Mouse (Mus musculus): ENCODE measurements around the gene Arrb1. TPM values are rescaled to one million over a fixed set of nuclear protein-coding genes. Genes with fewer than 3 reads are reported as not detected.
A peak's percentile ranks its signal among the peaks of the same experiment; 100 is the strongest.

Gene Arrb1
- polyA plus RNA-seq, 1 experiment from 2014 or later: 16.6 TPM

- no peak overlapping the region for H3K4me2 ChIP-seq
- no peak overlapping the region for H3K9ac ChIP-seq (replicated peaks)
- H3K9me3 ChIP-seq (replicated peaks): no peaks in the 10 kb centered on the region
- 76% methylated on average over 4 of the region's 4 CpGs for WGBS
- no peaks in the 10 kb centered on the region for H3K4me1 ChIP-seq
- H3K4me3 ChIP-seq (replicated peaks): no peak overlapping the region
- H3K36me3 ChIP-seq: no peaks in the 10 kb centered on the region
- no peaks in the 10 kb centered on the region for H3K27me3 ChIP-seq (replicated peaks)
- no peak for ATAC-seq (ENCODE audit: low FRiP score)
- H3K27ac ChIP-seq (replicated peaks): no peak overlapping the region
Observed at GRCm38 (mm10) chr7:99518954-99519644, 16.2 kb upstream of the Arrb1 start.

- Histone ChIP-seq H3K9ac (replicated peaks) (no peak overlapping the region), H3K4me1 (no peaks in the 10 kb centered on the region), H3K4me2 (no peak overlapping the region), H3K36me3 (no peaks in the 10 kb centered on the region), H3K27ac (replicated peaks) (no peak overlapping the region), H3K9me3 (replicated peaks) (no peaks in the 10 kb centered on the region), H3K4me3 (replicated peaks) (no peak overlapping the region), H3K27me3 (replicated peaks) (no peaks in the 10 kb centered on the region)
- 78% methylated on average over 8 of the region's 8 CpGs for WGBS
- ATAC-seq (ENCODE audit: low FRiP score): no peak
Observed at GRCm38 (mm10) chr7:99523121-99523520, 12.1 kb upstream of the Arrb1 start.

DNA sequence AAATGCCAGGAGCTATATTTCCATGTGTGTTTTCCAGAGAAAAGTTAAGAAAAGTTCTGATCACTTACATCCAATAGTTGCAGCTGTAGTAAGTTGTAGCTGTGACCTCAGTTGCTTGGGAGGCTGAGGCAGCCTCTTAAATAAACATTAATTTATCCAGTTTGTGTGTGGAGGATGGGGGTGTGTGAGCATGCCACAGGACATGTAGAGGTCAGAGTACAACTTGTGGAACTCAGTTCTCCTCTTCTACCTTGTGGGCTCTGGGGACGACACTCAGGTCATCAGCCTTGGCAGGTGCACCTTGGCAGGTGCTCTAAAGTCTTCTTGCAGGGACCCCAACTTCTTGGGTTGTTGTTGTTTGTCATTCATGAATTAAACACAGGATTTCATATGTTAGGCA lies 11.4 kb upstream of the Arrb1 start:
- no peak overlapping the region for H3K9ac ChIP-seq (replicated peaks)
- WGBS: 91% methylated on average over 1 of the region's 1 CpGs
- H3K4me3 ChIP-seq (replicated peaks): no peak overlapping the region
- ATAC-seq (ENCODE audit: low FRiP score): no peak
- H3K27ac ChIP-seq (replicated peaks): no peak overlapping the region
- H3K9me3 ChIP-seq (replicated peaks): no peaks in the 10 kb centered on the region
- no peaks in the 10 kb centered on the region for H3K36me3 ChIP-seq
- no peak overlapping the region for H3K4me2 ChIP-seq
- H3K4me1 ChIP-seq: no peaks in the 10 kb centered on the region
- no peaks in the 10 kb centered on the region for H3K27me3 ChIP-seq (replicated peaks)

DNA sequence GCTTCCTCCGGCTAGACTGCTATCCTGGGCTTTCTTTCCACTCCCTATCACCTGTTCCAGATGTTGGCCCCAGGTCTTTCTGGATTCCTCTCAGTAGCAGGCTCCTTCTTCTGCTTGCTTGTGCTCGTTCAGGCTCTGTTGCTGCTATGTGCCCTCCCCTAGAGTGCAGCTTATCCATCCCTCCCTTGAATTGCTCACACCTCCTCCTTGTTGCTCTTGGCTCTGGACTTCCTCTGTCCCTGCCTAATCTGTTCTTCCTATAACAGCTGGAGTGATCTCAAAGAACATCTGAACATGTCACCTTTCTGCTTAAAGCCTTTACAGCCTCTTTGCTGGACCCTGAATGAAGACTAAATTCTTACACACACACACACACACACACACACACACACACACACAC lies 6.7 kb upstream of the Arrb1 start:
- Histone ChIP-seq H3K4me2 (no peak overlapping the region), H3K4me1 (no peaks in the 10 kb centered on the region), H3K27ac (replicated peaks) (no peak overlapping the region), H3K36me3 (no peaks in the 10 kb centered on the region), H3K9me3 (replicated peaks) (no peaks in the 10 kb centered on the region), H3K9ac (replicated peaks) (no peak overlapping the region), H3K27me3 (replicated peaks) (no peaks in the 10 kb centered on the region), H3K4me3 (replicated peaks) (no peak overlapping the region)
- no peak for ATAC-seq (ENCODE audit: low FRiP score)
- WGBS: 56% methylated on average over 2 of the region's 2 CpGs

DNA sequence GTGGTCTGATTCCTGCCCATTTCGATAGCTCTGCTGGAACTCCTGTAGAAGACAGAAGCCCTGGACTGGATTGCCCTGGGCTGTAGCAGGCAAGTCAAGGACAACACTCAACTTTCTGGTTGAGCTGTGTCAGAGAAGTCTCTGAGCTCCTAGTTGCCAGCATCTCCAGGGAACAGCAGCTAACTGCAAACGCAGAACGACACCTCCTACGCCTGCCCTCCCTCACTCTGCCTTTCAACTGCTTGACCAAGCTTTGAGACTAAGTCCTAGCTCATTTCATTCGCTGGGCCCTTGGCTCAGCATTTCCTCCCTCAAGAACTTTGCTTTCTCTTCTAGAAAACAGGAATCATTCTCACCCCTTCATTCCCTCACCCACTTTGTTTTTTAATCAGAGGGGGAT lies 5.9 kb upstream of the Arrb1 start:
- Histone ChIP-seq H3K4me1 (peaks cover 8% of the 10 kb centered on the region), H3K27ac (replicated peaks) (no peak overlapping the region), H3K9me3 (replicated peaks) (no peaks in the 10 kb centered on the region), H3K27me3 (replicated peaks) (no peaks in the 10 kb centered on the region), H3K9ac (replicated peaks) (no peak overlapping the region), H3K4me2 (no peak overlapping the region), H3K4me3 (replicated peaks) (no peak overlapping the region), H3K36me3 (no peaks in the 10 kb centered on the region)
- no peak for ATAC-seq (ENCODE audit: low FRiP score)
- 57% methylated on average over 5 of the region's 5 CpGs for WGBS

DNA sequence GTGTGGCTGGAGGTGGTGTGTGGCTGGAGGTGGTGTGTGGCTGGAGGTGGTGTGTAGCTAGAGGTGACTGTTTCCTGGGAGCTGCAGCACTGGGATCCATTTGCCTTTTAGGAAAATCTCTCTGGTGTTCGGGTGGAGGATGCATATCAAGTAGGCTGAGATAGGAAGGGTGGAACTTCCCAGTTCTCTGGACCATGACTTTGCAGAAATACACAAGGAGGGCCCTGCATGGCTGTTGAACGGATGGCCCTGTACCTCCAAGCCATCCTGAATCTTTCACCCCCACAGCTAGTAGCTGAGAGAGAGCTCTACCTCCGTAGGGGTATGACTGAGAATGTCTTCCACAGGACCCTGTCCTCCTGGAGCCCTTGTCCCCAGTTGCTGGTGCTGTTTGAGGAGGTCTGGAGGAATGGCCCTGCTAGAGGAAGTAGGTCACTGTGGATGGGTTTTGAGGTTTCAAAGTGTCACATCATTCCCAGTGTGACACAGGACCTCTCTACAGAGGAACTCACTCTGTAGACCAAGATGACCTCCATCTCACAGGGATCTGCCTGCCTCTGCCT lies 3.8 kb upstream of the Arrb1 start:
- 89% methylated on average over 3 of the region's 3 CpGs for WGBS
- ATAC-seq (ENCODE audit: low FRiP score): no peak
- Histone ChIP-seq H3K27ac (replicated peaks) (no peak overlapping the region), H3K4me3 (replicated peaks) (no peak overlapping the region), H3K27me3 (replicated peaks) (no peaks in the 10 kb centered on the region), H3K9me3 (replicated peaks) (no peaks in the 10 kb centered on the region), H3K4me2 (no peak overlapping the region), H3K36me3 (no peaks in the 10 kb centered on the region), H3K9ac (replicated peaks) (no peak overlapping the region), H3K4me1 (peaks cover 20% of the 10 kb centered on the region)

DNA sequence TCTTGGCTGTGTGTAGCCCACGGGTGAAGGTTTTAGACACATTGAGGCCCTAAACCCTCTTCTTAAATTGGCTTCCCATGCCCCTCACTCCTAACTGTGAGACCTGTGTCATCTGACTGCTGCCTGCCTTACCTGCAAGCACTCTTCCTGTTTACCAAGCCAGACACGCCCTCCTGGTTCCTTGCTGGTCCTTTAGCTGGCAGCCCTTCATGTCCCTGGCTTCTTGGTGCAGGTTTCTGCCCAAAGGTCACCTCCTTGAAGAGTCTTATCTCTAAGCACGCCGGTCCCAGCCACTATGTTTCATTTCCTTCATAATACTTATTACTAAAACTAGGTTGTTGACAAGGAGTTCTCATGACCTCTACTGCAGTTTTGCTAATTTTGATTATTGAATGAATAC lies 2.7 kb upstream of the Arrb1 start:
- ATAC-seq (ENCODE audit: low FRiP score): no peak
- no peak overlapping the region for H3K27ac ChIP-seq (replicated peaks)
- no peaks in the 10 kb centered on the region for H3K36me3 ChIP-seq
- no peaks in the 10 kb centered on the region for H3K27me3 ChIP-seq (replicated peaks)
- H3K4me3 ChIP-seq (replicated peaks): no peak overlapping the region
- H3K4me2 ChIP-seq: no peak overlapping the region
- no peak overlapping the region for H3K9ac ChIP-seq (replicated peaks)
- 85% methylated on average over 4 of the region's 4 CpGs for WGBS
- peaks cover 30% of the 10 kb centered on the region for H3K4me1 ChIP-seq
- no peaks in the 10 kb centered on the region for H3K9me3 ChIP-seq (replicated peaks)

DNA sequence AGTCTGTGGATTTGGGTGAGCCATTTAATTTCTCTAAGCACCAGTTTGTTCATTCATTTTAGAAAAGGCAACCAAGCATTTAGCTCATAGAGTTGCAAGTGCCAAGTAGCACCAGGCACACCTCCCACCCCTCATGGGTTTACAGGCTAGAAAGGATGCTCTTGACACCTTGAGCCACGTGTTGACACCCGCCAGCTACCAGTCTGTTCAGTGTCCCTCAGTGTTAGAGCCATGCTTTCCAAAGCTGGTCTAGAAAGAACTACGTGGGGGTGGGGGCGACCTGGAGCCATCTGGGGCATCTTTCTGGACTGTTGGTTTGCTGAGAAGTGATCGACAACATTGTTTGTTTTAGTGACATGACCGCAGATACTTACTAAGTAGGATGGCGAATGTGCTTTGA lies 1.7 kb upstream of the Arrb1 start:
- H3K4me3 ChIP-seq (replicated peaks): no peak overlapping the region
- H3K4me2 ChIP-seq: no peak overlapping the region
- no peaks in the 10 kb centered on the region for H3K27me3 ChIP-seq (replicated peaks)
- no peaks in the 10 kb centered on the region for H3K36me3 ChIP-seq
- H3K4me1 ChIP-seq: peaks cover 41% of the 10 kb centered on the region
- H3K9ac ChIP-seq (replicated peaks): no peak overlapping the region
- no peak for ATAC-seq (ENCODE audit: low FRiP score)
- WGBS: 86% methylated on average over 7 of the region's 7 CpGs
- H3K27ac ChIP-seq (replicated peaks): peak overlapping the region; percentile 93; the same call in 1 of the 2 replicates
- H3K9me3 ChIP-seq (replicated peaks): no peaks in the 10 kb centered on the region

GRCm38 (mm10) chr7:99534501-99534900 lies 765 bp upstream of the Arrb1 start:
- Histone ChIP-seq H3K4me3 (replicated peaks) (peak overlapping the region; percentile 66), H3K9me3 (replicated peaks) (no peaks in the 10 kb centered on the region), H3K27ac (replicated peaks) (peak overlapping the region; percentile 93), H3K36me3 (no peaks in the 10 kb centered on the region), H3K4me1 (peaks cover 50% of the 10 kb centered on the region), H3K4me2 (peak overlapping the region; percentile 83), H3K27me3 (replicated peaks) (no peaks in the 10 kb centered on the region), H3K9ac (replicated peaks) (peak overlapping the region; percentile 75)
- 21% methylated on average over 5 of the region's 5 CpGs for WGBS
- peak; percentile 10; the same call in 1 of the 2 replicates for ATAC-seq (ENCODE audit: low FRiP score)

DNA sequence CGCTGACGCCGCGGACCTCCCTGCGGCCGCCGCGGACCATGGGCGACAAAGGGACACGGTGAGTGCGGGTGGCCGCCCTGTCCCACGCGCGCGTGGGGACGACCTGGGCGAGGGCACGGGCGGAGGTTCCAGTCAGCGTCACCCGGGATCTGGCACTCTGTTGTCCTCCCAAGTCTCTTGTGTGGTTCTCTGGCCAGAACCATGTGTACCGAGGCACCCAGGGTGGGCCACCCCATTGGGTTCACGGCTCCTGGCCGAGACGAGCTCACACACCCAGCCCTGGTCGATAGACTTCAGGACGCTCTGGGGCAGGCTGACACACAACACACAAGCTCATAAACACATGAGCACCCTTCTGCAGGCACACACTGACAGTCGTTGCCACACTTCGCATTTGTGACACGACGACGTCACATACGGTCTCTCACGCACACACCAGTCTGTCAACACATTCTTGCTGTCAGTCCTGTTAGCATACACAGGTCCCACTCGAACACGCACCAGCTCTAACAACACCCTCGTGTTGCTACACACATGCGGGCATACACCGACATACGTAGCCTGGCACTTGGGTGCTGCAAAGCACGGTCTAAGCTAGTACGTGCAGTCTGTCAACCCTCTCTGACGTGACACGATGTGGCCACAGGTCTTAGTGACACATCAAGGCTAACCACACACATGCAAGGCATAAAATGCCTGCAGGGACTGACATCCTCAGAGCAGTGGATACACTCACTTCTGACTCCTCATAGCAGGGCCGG lies 655 bp downstream of the Arrb1 start:
- ATAC-seq (ENCODE audit: low FRiP score): peak; percentile 54
- peaks cover 64% of the 10 kb centered on the region for H3K4me1 ChIP-seq
- 4% methylated on average over 46 of the region's 46 CpGs for WGBS
- no peaks in the 10 kb centered on the region for H3K36me3 ChIP-seq
- H3K27me3 ChIP-seq (replicated peaks): no peaks in the 10 kb centered on the region
- peak overlapping the region; percentile 66 for H3K4me3 ChIP-seq (replicated peaks)
- H3K4me2 ChIP-seq: peak overlapping the region; percentile 83
- H3K27ac ChIP-seq (replicated peaks): peak overlapping the region; percentile 93
- H3K9me3 ChIP-seq (replicated peaks): no peaks in the 10 kb centered on the region
- peak overlapping the region; percentile 75 for H3K9ac ChIP-seq (replicated peaks)

DNA sequence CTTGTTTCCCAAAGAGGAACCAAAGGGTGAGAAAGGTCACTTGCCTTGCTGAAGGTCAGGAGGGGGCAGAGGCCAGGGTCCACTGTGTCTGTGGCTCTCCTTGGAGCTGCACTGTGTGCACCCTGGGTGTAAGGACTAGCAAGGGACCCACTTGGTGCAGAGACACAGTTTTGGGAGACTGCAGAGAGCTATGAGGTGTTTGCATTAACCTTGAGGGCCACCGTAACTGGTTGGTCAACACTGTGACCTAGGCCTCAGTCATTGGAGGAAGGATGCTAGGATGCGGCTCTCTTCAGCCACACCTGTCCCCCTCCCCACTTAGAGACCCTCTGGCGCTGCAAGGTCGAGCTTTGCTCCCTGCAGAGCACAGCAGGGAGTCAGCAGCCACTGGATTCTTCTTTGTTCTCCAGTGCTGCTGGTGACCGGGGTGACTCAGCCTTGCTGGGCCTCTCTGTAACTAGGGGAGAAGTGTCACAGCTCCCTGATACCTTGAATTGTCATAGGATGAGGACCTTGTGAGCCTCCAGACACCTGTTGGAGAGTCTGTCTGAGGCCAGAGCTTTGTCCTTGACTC lies 2.0 kb downstream of the Arrb1 start:
- peaks cover 76% of the 10 kb centered on the region for H3K4me1 ChIP-seq
- peak overlapping the region; percentile 66 for H3K4me3 ChIP-seq (replicated peaks)
- no peaks in the 10 kb centered on the region for H3K27me3 ChIP-seq (replicated peaks)
- 35% methylated on average over 5 of the region's 5 CpGs for WGBS
- peak overlapping the region; percentile 75 for H3K9ac ChIP-seq (replicated peaks)
- no peaks in the 10 kb centered on the region for H3K9me3 ChIP-seq (replicated peaks)
- H3K4me2 ChIP-seq: peak overlapping the region; percentile 83
- no peak overlapping the region; the same call in 1 of the 2 replicates for H3K27ac ChIP-seq (replicated peaks)
- H3K36me3 ChIP-seq: peaks cover under 1% of the 10 kb centered on the region; the same call in 1 of the 2 replicates
- ATAC-seq (ENCODE audit: low FRiP score): no peak

All from neural tube, embryonic 15.5 days (tissue).